Mouse (Mus musculus) lung, postnatal 4 days (tissue): ENCODE measurements around the gene Nectin1.

ENCODE experiments used
- DNase-seq, 2 experiments: peaks; one replicate each; pipeline ENCODE4 v3.0.0; 2021

The Nectin1 gene

DNA sequence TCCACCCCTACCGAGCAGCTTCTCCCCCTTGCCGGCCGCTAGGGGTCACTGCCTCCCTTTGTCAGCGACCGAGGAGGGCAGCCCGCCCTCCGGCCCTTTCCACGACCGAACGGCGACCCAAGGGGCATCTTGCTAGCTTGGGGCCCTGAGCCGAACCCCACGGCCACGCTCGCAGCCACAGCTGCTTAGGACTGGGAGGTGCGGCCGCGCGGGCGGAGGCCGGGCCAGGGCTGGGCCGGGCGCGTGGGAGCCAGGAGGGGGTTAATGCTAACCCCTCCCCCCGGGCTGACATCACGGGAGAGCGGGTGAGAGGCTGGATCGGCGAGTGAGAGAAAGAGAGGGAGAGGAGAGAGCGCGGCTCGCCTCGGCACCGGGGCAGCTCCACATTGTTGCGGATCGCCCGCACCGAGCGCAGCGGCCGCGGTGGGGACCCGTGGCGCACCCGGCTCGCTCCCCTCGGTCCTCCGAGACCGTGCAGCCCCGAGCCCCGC is at the start of gene Nectin1:
Gene Nectin1 (plus strand): TSS at position 338 of the 491 bp plus-strand sequence.
- DNase-seq = peak; percentile 90

DNA sequence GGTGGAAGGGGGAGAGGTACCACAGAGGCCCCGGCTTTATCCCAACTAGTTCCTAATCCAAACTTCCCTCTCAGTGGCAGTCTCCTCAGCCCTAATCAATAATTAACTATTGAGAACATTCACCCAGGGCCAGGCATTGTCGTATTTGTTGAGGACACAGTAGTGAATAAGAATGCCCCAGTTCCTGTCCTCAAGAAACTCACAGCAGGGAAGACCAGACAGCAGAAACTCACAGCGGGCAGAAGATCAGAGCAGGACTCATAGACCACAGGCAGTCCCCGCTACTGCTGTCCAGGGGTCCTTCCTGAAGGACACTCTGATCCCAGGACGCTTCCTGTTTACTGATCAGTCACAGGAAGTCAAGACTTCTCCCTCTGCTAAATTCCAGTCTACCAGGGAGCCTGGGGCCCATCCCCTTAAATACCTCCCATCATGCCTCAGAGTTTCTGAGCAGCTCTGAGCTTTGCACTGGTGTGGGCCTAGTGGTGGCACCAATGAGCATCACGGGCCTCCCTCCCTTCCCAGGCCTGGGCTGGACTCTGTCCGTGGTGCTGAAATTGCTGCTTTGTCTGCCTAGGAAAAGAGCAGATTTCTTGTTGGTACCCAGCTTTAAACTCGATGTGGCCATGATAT is 45.6 kb upstream of the Nectin1 start:
- peak; percentile 60 to 72 for DNase-seq

DNA sequence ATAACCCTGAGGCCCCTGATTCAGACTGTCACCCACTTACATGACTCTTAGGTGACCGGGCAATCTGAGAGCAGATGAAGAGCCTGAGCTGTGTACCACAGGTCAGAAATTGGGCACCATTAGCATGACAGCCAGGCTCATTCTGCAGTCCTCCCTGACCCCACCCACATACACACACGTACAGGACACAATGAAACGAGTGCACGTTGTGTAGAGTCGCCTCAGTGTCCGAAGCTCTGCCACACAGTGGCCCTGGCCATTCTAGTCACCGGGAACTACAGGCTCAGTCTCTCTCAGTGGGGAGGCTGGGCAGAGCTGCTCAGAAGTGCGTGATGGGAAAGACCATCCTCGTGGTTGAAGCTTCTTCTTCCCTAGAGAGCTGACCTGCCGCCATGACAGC is 44.9 kb upstream of the Nectin1 start:
- no peak for DNase-seq

DNA sequence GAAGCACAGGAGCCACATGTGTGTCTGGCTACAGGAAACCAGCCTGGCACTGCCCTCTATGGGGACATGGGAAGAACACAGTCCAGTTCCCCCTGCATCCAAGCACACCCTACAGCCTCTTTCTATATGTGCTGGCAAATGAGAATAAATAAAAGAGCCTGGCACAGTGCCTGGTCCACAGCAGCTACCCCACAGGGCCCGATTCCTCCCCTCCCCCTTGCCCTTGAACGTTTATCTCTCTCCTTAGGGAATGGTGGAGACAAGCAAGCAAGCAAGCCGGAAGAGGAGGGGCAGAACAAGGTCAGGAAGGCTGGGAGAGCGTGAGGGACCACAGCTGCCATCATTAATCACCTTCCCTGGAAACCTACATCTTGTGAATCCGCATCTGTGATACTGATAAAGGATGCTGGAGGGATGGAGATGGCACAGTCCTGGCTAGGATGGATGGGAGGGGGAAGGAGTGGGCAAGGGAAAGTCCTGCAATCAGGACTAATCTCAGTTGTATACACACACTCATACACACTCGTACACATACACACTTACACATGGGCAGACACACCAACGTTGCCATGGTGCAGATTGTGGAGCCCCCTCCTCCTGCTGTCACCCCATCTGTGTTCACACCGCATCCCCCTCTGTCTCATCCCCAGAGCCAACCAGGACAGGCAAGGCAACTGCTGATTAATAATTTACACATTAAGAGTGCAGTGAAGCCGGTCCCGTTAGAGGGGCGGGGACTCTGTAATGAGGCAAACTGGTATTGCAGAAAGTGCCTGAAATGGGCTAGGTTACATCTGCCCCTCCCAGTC is 44.2 kb upstream of the Nectin1 start:
- no peak for DNase-seq

DNA sequence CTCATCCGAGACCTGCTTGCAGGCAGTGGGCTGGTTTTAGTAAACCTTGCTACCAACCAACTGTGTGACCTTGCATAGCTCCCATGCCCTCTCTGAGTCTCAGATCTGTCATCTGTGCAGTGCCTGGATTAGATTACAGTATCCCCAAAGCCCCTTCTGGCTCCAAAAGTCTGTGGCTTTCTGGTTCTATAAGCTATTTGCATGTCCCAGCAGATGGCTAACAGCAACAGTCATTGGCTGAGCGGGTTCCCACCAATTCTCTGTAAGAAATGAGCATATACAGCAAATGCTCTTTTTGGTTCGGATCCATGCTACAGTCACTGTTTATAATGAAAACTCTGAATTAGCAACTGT is 43.6 kb upstream of the Nectin1 start:
- no peak for DNase-seq

DNA sequence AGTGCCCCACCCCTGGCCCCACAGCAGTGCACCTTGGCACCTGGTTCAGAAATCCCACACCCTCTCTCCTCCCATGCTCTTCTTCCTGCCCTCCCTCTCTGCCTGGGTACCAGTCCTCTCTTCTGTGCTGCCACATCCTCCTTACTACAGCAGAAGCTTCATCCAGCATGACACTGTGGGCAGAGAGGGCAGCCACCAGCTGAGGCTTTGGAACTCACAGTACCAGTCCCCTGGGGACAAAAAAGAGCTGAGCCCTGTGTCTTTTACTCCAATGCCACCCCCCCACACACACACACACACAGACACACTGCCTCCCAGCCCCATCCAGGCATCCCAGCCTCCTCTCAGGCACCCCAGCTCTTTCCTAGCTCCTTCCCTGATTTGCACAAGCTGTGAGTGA is 42.0 kb upstream of the Nectin1 start:
- no peak for DNase-seq

DNA sequence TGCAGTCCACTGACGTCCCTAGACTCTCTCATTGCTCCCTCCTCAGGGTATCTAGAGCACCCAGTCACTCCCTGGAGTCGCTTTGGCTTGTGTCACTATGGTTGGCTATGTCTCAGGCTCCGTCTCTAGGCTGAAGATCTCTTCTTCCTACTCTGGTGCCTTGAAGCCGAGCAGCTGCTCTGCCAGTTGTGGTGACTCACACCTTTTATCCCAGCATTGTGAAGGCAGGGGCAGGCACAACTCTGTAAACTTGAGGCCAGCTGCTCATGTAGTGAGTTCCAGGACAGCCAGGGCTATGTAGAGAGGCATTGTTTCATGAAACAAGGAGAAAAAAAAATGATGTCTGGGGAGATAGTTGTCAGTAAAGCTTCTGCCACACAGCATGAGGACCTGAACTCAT is 36.2 kb upstream of the Nectin1 start:
- no peak for DNase-seq

DNA sequence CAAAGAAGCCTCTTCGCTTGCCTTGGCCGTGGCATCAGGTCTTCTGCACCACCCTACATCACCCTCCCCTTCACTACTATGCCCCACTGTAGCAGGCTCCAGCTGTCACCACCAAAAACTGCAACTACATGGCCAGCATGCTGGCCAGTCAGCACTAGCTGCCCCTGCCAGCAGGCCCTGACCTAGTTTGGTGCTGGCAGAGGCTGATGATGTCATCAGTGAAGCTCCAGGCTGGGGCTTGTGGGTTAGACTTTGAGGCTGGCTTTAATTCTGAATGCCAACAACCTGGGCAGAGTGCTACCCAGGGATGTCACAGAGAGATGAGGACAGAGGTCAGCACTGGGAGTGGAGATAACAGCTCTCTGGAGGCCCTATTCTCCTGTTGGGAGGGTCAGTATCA is 35.1 kb upstream of the Nectin1 start:
- no peak for DNase-seq

DNA sequence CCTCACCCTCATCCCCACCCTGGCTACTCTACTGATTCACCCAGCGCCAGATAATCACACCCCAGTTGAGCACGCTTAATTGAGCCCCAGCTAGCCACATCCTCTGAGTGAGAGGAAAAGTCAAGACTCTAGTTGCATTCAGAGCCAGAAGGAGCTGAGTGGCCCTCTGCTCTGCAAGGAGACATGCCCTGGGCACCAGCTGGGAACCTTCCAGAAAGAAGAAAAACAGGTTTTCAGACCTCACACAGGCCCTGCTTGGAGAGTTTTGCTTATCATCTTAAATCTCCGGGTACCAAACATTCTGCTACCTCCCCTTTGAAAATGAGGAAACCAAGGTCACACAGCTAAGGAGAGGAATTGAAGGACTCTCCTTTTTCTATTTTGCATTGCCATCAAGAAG is 30.4 kb upstream of the Nectin1 start:
- no peak for DNase-seq

DNA sequence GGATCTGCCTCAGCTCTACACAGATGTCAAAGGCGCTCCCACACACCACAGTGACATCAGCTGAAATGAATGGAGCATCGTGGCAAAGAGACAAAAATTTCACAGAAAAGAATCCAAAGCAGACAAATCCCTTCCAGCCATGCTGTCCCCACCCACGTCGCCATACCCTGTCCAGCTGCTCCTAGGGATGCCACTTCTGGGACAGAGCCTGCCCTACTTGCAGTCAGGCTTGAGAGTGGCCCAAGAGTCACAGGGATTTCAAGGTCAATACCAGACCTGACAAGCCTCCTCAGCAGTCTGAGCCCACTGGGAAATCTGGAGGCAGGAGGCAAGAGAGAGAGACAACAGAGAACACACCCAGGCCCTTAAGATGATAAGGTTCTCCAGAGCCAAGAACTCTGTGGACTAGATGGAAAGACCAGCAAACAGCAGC is 24.4 kb upstream of the Nectin1 start:
- peak; percentile 34 to 58 for DNase-seq

DNA sequence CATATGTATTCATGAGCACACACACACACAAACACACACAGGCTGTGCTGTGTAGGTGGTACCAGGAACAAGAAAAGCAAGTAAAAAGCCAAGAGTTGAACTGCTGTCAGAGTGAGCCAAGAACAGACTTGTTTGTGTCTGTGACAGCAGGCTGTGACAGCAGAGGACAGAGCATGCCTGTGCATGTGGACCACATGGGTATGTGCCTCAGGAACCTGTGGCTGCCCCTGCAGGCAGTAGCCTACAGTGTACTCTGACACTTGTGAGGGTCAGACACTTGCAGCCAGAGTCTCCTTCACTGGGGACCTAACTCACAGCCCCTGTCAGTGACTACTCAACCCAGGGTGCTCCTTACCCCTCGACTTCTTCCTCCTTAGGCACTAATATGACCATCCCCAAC is 23.7 kb upstream of the Nectin1 start:
- no peak for DNase-seq

DNA sequence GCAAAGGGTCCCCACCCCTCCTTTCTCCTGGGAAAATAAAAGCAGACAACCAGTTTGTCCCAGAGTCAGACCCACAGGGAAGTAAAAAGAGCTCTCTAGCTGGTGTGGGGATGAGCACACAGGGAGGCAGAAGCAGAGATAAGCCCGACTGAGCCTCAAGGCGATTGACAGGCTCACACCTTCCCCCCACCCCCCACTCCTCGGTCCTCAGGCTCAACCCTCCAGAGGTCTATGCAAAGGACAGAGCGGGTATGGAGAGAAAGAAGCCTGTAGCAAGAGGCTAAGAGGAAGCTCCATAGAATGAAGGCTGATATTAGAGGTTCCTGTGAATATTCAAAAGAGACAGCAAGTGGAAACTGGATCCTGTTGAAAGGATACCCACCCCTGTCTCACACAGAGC is 19.7 kb upstream of the Nectin1 start:
- DNase-seq = no peak

DNA sequence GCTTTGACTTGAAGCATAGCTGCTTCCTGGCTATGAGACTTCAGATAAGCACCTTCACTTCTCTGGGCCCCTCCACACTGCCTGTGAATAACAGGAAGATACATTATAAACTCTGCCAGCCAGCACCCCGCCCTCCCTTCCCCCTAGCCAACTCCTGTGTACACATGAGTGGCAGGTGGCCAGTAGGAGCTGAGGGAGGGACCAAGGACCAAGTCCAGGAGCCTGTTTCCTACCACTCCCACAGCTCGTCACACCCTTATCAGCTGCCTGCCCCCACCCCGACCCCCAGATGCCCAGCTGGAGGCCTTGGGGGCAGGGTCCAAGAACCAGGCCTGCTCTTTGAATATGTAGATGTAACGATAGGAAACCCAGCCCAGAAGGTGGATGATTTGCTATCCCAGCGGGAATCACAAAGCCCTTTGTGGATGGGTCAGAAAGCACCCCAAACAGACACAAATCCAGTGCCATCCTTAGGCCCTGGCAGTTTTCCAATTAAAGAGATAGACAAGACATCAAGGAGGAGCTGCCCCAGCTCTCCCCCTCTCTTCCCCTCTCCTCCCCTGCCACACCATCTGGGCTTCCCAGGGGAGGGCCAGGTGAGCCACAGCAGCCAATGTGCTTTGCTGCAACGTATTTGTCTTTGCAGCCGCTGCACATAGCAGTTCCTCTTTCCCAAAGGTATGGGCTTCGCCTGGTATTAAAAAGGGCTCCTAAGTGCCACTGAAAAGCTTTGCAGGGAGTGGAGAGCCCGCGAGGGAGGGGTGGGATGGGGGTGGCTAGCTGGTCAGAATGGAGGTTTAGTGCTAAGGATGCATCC is 14.1 kb upstream of the Nectin1 start:
- DNase-seq = peak; percentile 70 to 84

DNA sequence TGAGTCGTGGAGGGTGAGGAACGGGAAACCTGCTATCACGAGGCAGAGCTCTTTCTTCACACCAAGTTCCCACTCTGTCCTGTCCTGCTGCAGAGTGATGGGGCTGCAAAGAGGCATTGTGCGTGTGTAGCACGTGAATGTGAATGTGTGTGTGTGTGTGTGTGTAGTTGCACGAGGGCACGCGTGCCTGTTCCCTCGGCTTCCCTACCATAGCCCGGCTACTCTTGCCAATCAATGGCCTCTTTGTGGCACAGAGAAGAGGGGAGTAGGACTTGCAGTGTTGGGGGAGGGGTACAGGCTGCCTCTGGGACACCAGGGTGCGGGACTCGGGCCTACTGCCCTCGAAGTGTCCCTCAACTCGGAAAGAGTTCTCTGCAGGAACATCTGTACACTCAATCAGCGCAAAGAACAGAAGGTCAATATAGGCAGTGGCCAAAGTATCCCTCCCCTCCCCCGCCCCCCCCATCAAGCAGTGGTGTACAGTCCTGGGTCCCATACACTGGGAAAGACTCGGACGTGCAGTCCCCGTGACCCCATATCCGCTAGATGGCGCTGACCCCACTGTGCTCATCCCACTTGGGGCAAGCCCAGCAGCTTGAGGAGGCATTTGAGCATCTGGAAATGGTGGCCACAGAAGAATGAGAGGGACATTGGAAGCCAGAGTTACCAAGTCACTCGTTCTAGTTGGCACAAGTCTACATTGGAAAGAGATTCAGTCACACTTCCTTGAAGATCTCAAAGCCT is 13.3 kb upstream of the Nectin1 start:
- peak; percentile 79 for DNase-seq

DNA sequence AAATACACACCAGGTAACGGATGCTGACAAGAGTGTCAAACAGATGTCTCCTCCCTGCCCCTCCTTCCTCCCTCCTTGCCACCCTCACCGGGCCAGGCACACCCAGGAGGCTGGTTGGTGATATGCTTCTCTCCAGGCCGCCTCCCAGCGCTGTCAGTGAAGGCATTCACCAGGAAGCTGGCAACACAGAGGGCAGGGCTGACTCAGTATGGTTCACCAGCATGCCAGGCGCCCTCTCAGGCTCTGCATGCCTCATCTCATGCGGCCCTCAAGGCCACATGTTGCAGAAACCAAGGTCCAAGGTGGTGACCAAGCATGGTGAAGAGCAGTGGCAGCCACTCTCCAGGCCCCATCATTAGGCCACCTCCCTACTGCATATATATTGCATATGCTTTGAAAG is 11.9 kb upstream of the Nectin1 start:
- DNase-seq = no peak

DNA sequence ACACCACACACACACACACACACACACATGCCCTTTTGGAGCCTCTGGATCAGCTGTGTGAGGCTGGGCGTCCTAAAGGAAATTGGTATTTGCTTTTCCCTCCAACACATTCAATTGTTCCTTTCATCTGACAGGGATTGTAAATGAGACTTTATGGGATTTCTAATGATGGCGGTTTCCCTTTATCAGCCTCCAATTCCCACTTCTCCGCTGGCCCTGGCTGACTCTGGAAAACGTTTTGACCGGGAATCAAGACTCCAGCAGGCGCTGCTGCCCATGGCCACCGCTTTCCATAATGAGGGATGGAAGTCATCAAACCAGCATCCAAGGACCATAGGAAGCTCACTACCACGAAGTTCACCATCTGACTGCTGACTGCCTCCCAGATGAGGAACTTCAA is 11.1 kb upstream of the Nectin1 start:
- no peak for DNase-seq

DNA sequence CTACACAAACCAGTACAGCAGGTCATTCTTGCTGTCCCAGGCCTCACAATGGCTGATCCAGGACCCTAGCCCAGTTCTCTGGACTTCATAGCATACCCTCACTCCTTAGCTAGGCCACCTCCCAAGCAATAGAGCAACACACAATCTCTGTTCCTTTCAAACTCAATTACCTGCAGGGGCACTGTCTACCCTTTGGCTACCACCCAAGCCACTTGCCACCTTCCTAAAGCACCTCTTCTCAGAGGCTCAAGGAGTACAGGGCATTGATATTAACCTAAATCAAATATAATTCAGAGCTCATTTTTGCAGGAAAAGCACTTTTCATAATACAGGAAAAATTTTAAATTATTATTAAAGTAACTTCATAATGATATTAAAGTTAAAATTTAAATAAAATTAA is 8.8 kb upstream of the Nectin1 start:
- DNase-seq = peak; percentile 39 to 59

DNA sequence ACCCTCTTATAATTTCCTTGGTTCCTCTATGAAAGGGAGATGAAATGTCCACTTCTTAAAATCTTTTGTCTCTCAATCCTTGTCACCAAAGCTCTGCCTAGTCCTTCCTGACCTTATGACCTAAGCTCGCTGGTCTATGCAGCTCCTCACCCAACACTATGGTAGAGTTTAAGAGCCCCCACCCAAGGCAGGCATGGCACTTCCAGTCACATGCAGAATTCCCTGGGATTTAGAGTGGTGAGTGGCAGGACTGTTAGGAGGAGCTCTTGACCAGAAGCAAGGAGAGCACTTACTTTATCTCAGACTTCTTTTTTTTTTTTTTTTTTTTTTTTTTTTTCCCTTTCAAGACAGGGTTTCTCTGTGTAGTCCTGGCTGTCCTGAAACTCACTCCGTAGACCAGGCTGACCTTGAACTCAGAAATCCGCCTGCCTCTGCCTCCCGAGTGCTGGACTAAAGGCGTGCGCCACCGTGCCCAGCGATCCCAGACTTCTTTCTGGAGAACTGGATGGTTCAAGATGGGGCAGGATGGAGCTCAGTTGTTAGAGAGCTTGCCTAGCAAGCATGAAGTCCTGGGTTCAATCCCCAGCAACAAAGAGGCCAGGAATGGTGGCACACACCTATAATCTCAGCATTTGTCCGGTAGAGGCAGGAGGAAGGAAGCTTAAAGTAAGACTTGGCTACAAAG is 7.6 kb upstream of the Nectin1 start:
- DNase-seq = no peak

DNA sequence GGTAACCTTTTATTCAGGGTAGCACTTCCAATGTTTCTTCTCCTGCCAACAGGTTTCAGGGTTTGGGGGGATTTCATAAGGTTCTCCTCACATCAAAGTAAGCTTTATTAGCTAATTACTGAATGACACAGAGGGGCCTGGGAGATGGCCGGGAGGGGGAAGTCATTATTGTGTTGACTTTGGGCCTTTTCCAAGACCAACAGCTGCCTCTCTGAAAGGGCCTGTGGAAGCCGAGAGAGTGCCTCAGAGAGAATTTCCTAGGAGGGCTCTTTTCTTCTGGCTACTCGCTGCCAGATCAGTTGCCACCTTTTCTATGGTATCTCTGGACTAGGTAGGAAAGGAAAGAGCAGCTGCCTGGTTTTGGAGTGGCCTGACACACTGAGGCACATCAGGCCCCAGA is 6.5 kb upstream of the Nectin1 start:
- peak; percentile 55 to 60 for DNase-seq

DNA sequence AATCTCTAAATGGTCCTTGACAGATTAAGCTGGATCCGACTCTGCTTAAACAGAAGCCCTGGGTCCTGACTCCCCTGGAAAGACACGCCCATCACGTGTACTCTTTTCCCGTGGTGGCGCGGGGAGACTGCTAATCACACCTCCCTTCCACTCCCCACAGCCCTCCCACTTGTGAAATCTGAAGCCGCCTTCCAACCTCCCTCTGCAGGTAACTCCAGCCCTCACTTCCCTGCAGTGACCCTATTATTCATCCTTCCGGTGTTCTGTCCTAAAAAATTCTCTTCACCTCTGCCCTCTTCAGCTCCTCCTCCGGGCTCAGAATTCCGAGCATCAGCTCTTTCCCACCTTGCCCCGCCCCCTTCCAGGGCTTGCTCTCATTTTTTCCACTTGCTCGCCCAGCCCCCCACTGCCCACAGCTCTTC is 5.9 kb upstream of the Nectin1 start:
- peak; percentile 60 to 74 for DNase-seq

DNA sequence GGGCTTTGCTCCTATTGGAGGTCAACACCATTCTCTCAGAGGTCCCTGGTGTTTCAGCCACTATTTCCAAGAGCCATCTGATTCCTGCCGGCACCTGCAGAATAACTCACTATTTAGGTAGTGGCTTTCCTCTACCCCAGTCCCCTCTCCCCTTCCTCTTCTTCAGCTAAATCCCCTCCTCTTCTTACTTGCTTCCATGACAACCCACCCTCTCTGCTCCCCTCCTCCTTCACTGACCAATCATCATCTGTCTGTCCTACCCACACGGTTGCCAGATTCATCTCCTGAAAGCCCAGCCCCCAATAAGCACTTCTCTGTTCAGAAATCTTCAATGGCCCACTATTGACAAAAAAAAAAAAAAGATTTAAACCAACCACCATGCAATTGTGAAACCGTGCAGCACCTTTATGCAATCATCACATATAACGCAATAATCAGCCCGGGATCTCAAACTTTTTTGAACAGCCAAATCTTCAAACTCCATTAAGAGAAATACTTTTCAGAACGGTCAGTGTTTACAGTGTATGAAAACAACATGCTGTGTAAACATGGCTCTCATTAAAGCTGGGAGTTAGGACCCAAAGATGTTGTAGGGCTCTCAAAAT is 5.2 kb upstream of the Nectin1 start:
- no peak for DNase-seq

DNA sequence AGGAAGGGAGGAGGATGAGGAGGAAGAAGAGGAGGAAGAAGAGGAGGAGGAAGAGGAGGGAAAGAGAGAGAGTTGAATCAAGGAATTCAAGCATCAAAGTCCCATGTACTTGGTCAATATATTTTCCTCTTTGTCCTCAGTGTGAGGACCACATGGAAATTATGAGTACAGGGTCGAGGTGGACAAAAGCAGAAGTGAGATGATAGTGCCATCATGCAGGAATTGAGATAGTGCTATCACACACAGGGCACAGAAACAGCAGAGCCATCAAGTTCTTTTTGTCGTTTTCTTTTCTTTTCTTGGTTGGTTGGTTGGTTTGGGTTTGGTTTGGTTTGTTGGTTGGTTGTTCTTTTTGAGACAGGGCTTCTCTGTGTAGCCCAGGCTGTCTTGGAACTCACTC is 2.5 kb upstream of the Nectin1 start:
- no peak for DNase-seq
